8 mouse cellular contexts compared by ENCODE assay signal in the genomic region with DNA sequence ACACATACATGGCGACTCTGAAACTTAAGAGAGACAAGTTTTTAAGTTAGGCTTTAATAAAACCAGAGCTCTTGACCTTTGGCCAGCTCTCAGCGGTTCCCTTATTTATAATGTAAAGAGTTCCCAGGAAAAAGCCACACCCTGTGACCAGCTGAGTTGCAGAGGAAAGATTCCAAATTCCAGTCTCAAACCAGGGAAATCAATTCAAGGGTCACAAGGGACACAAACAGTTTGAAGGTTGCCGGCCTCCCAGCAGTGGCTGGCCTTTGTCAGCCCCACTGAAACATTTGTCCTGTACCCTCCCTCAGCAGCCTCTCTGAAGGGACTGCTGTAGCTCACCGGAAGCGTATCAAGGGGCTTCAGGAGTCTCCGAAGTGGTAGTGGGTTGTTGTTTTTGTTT. TPM values are rescaled to one million over a fixed set of nuclear protein-coding genes. Genes with fewer than 3 reads are reported as not detected.
A peak's percentile ranks its signal among the peaks of the same experiment; 100 is the strongest.
DNase-seq lines count a peak whose midpoint lies in the region; ATAC-seq lines count a peak whose summit lies in the region.
"Had no signal": no experiment of that assay in that cellular context is flagged by ENCODE, and none has a peak within 500 bp of the region (broad histone marks: within the 10 kb centered on the region; RNA-seq: fewer than 3 reads in every experiment).

No protein-coding gene starts in this region.

- H3K4me1 ChIP-seq in midbrain, embryonic 11.5 days (ENCODE audit: control insufficient read depth, insufficient read depth, low read length): peaks cover 7% of the 10 kb centered on the region; the same call in 1 of the 2 replicates
- 0 out of 2 replicates have a peak, but pooled peaks cover 4% of the 10 kb centered on the region for H3K4me1 ChIP-seq in midbrain, embryonic 14.5 days (ENCODE audit: control insufficient read depth, insufficient read depth, low read length)
- H3K4me1 ChIP-seq in forebrain, embryonic 14.5 days (ENCODE audit: control insufficient read depth, insufficient read depth, low read length): no peaks in the 10 kb centered on the region; the same call in 1 of the 2 replicates
- peaks cover 26% of the 10 kb centered on the region for H3K4me1 ChIP-seq in limb, embryonic 12.5 days (replicated peaks)

- peak overlapping the region; percentile 16; the same call in 1 of the 2 replicates for H3K9ac ChIP-seq in midbrain, embryonic 11.5 days (ENCODE audit: low read length)
- no peak overlapping the region for H3K9ac ChIP-seq in midbrain, embryonic 14.5 days (replicated peaks; ENCODE audit: low read length)
- no peak overlapping the region for H3K9ac ChIP-seq in forebrain, embryonic 14.5 days (ENCODE audit: low read length)
- H3K9ac ChIP-seq in limb, embryonic 12.5 days (replicated peaks): peak overlapping the region; percentile 50

- H3K4me2 ChIP-seq in midbrain, embryonic 11.5 days: peak overlapping the region; percentile 68
- H3K4me2 ChIP-seq in midbrain, embryonic 14.5 days (ENCODE audit: low read length): no peak overlapping the region
- 0 out of 2 replicates have a peak overlapping the region, but pooled peaks have one; percentile 17 for H3K4me2 ChIP-seq in forebrain, embryonic 14.5 days (ENCODE audit: low read length)
- H3K4me2 ChIP-seq in limb, embryonic 12.5 days: peak overlapping the region; percentile 91

- 31% methylated on average over 6 of the region's 6 CpGs for WGBS in midbrain, embryonic 11.5 days
- WGBS in midbrain, embryonic 14.5 days: 29% methylated on average over 6 of the region's 6 CpGs
- 52% methylated on average over 6 of the region's 6 CpGs for WGBS in forebrain, embryonic 14.5 days
- 18% methylated on average over 6 of the region's 6 CpGs for WGBS in limb, embryonic 12.5 days

- no peak for DNase-seq in midbrain, embryonic 11.5 days (ENCODE audit: low spot score, missing footprints)
- DNase-seq in midbrain, embryonic 14.5 days: no peak
- no peak for DNase-seq in forebrain, embryonic 14.5 days (ENCODE audit: low spot score)
- DNase-seq in spleen, adult 18-20 months: no peak
- no peak for DNase-seq in left cerebral cortex, adult 9 months (ENCODE audit: low spot score in 2 of 2)
- no peak for DNase-seq in gastrocnemius, adult 18-20 months (ENCODE audit: low spot score)
- DNase-seq: adrenal gland, adult 8-10 months had no signal

- ATAC-seq in midbrain, embryonic 11.5 days (ENCODE audit: low FRiP score): no peak
- ATAC-seq in midbrain, embryonic 14.5 days (ENCODE audit: low FRiP score, low TSS enrichment): no peak
- no peak for ATAC-seq in forebrain, embryonic 14.5 days
- ATAC-seq in limb, embryonic 12.5 days (ENCODE audit: insufficient number of reproducible peaks, insufficient read depth, low FRiP score, low TSS enrichment, low read depth): no peak

- no peaks in the 10 kb centered on the region; the same call in 1 of the 2 replicates for H3K36me3 ChIP-seq in midbrain, embryonic 11.5 days (ENCODE audit: control insufficient read depth, insufficient read depth, low read length)
- H3K36me3 ChIP-seq in midbrain, embryonic 14.5 days (ENCODE audit: control insufficient read depth, insufficient read depth, low read length): no peaks in the 10 kb centered on the region
- peaks cover 5% of the 10 kb centered on the region; the same call in 1 of the 2 replicates for H3K36me3 ChIP-seq in forebrain, embryonic 14.5 days (ENCODE audit: control insufficient read depth, insufficient read depth, low read length)
- peaks cover 53% of the 10 kb centered on the region for H3K36me3 ChIP-seq in limb, embryonic 12.5 days

- no peak overlapping the region for H3K27ac ChIP-seq in midbrain, embryonic 11.5 days (ENCODE audit: low read depth, low read length)
- H3K27ac ChIP-seq in midbrain, embryonic 14.5 days (replicated peaks; ENCODE audit: low read depth, low read length): no peak overlapping the region
- H3K27ac ChIP-seq in forebrain, embryonic 14.5 days (ENCODE audit: low read depth, low read length): no peak overlapping the region
- peak overlapping the region; percentile 12; the same call in 1 of the 2 replicates for H3K27ac ChIP-seq in limb, embryonic 12.5 days

- no peaks in the 10 kb centered on the region; the same call in 1 of the 2 replicates for H3K27me3 ChIP-seq in midbrain, embryonic 11.5 days (ENCODE audit: control insufficient read depth, insufficient read depth, low read length)
- H3K27me3 ChIP-seq in midbrain, embryonic 14.5 days (ENCODE audit: control insufficient read depth, insufficient read depth, low read length): peaks cover 15% of the 10 kb centered on the region; the same call in 1 of the 2 replicates
- H3K27me3 ChIP-seq in forebrain, embryonic 14.5 days (replicated peaks; ENCODE audit: control insufficient read depth, insufficient read depth, low read length): no peaks in the 10 kb centered on the region
- H3K27me3 ChIP-seq in limb, embryonic 12.5 days: no peaks in the 10 kb centered on the region

- no peak overlapping the region for H3K4me3 ChIP-seq in midbrain, embryonic 11.5 days (ENCODE audit: low read depth, low read length)
- H3K4me3 ChIP-seq in midbrain, embryonic 14.5 days (replicated peaks; ENCODE audit: low read depth, low read length): no peak overlapping the region
- no peak overlapping the region for H3K4me3 ChIP-seq in forebrain, embryonic 14.5 days (ENCODE audit: low read depth, low read length)
- peak overlapping the region; percentile 71 for H3K4me3 ChIP-seq in limb, embryonic 12.5 days (replicated peaks)

- no peaks in the 10 kb centered on the region for H3K9me3 ChIP-seq in midbrain, embryonic 11.5 days (ENCODE audit: control insufficient read depth, low read length)
- H3K9me3 ChIP-seq in midbrain, embryonic 14.5 days (ENCODE audit: control insufficient read depth, low read length): no peaks in the 10 kb centered on the region
- no peaks in the 10 kb centered on the region for H3K9me3 ChIP-seq in forebrain, embryonic 14.5 days (replicated peaks; ENCODE audit: control insufficient read depth, low read length)
- H3K9me3 ChIP-seq in limb, embryonic 12.5 days: no peaks in the 10 kb centered on the region

RNA-seq across cellular contexts. Expression of a gene that starts 2.3 kb away (rescaled TPM):
- polyA plus RNA-seq in midbrain, embryonic 11.5 days (2014; fragmentation: Nextera tagmentation; extraction: Ambion mirVana): 62.0 and 64.7 TPM in 2 replicates
- 13.9 and 33.0 TPM in 2 replicates for polyA plus RNA-seq in midbrain, embryonic 14.5 days (2014; fragmentation: Nextera tagmentation; extraction: Ambion mirVana)
- polyA plus RNA-seq in forebrain, embryonic 14.5 days (2014; fragmentation: Nextera tagmentation; extraction: Ambion mirVana): 22.5 and 34.9 TPM in 2 replicates
- 187 and 197 TPM in 2 replicates for polyA plus RNA-seq in limb, embryonic 12.5 days (2016; fragmentation: Nextera tagmentation; extraction: Ambion mirVana)
- 10 to 100 TPM; 33.8 to 39.2 TPM for total RNA-seq in gastrocnemius, adult 18-20 months (2021)

Comparison
In these comparisons a context has a peak if more than half of its experiments do, and no peak if none do; other contexts are left out.
1. H3K9ac ChIP-seq: peak in midbrain, embryonic 11.5 days (single experiment) and limb, embryonic 12.5 days (single experiment); none in midbrain, embryonic 14.5 days (single experiment) and forebrain, embryonic 14.5 days (single experiment).